ENCODE assay signal across 9 mouse cellular contexts in the genomic region with DNA sequence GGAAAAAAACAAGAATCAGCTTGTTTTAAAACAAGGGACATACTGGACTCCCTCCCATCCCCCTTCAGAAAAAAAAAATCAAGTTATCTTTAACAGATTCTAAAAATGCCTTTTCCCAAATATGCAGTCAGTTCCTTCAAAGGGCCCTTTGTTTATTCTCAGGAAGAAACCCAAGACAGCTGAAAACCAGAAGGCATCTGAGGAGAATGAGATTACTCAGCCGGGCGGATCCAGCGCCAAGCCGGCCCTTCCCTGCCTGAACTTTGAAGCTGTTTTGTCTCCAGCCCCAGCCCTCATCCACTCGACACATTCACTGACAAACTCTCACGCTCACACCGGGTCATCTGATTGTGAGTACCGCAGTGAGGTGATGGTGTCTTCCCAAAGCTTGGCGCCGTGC.
A peak's percentile ranks its signal among the peaks of the same experiment; 100 is the strongest.
DNase-seq lines count a peak whose midpoint lies in the region; ATAC-seq and TF ChIP-seq lines count a peak whose summit lies in the region.
"Had no signal": no experiment of that assay in that cellular context is flagged by ENCODE, and none has a peak within 500 bp of the region (broad histone marks: within the 10 kb centered on the region; RNA-seq: fewer than 3 reads in every experiment).

No protein-coding gene starts in this region.

- H3K4me1 ChIP-seq in forebrain, embryonic 10.5 days = peaks cover 60% of the 10 kb centered on the region
- H3K4me1 ChIP-seq in heart, embryonic 16.5 days (ENCODE audit: control insufficient read depth, insufficient read depth, low read length) = peaks cover 55% of the 10 kb centered on the region
- peaks cover 25% of the 10 kb centered on the region for H3K4me1 ChIP-seq in kidney, postnatal 0 days (replicated peaks; ENCODE audit: insufficient read depth, low read length)
- peaks cover 23% of the 10 kb centered on the region for H3K4me1 ChIP-seq in midbrain, embryonic 16.5 days (ENCODE audit: control insufficient read depth, insufficient read depth, low read length)
- H3K4me1 ChIP-seq: liver, embryonic 15.5 days had no signal

- no peak for ATAC-seq in heart, embryonic 16.5 days (replicated peaks; ENCODE audit: extremely low read depth, insufficient read depth, low FRiP score)
- ATAC-seq in kidney, postnatal 0 days (replicated peaks; ENCODE audit: low FRiP score, low read depth) = no peak
- no peak for ATAC-seq in midbrain, embryonic 16.5 days
- no peak for ATAC-seq in megakaryocyte-erythroid progenitor cell, adult 5-6 weeks (replicated peaks; ENCODE audit: low FRiP score, low TSS enrichment, poor library complexity, severe bottlenecking)

- no peak overlapping the region for H3K4me2 ChIP-seq in heart, embryonic 16.5 days (ENCODE audit: low read depth, low read length)
- H3K4me2 ChIP-seq in kidney, postnatal 0 days (ENCODE audit: low read length) = no peak overlapping the region
- H3K4me2 ChIP-seq in midbrain, embryonic 16.5 days (ENCODE audit: low read length) = no peak overlapping the region
- H3K4me2 ChIP-seq: liver, embryonic 15.5 days had no signal

- TF ChIP-seq CTCF in kidney, postnatal 0 days (IDR thresholded peaks at IDR 0.05; ENCODE audit: low read depth) = no peak

- WGBS in forebrain, embryonic 10.5 days = 23% methylated on average over 10 of the region's 10 CpGs
- WGBS in heart, embryonic 16.5 days = 13% methylated on average over 10 of the region's 10 CpGs
- 16% methylated on average over 10 of the region's 10 CpGs for WGBS in kidney, postnatal 0 days
- 12% methylated on average over 10 of the region's 10 CpGs for WGBS in midbrain, embryonic 16.5 days

- H3K27me3 ChIP-seq in forebrain, embryonic 10.5 days (ENCODE audit: poor library complexity, severe bottlenecking) = no peaks in the 10 kb centered on the region
- H3K27me3 ChIP-seq in heart, embryonic 16.5 days (ENCODE audit: control insufficient read depth, insufficient read depth, low read length) = no peaks in the 10 kb centered on the region
- H3K27me3 ChIP-seq in kidney, postnatal 0 days (ENCODE audit: insufficient read depth, low read length) = no peaks in the 10 kb centered on the region
- H3K27me3 ChIP-seq in midbrain, embryonic 16.5 days (ENCODE audit: control insufficient read depth, insufficient read depth, low read depth, low read length) = no peaks in the 10 kb centered on the region
- H3K27me3 ChIP-seq: liver, embryonic 15.5 days had no signal

- H3K36me3 ChIP-seq in forebrain, embryonic 10.5 days (replicated peaks) = peaks cover 5% of the 10 kb centered on the region
- H3K36me3 ChIP-seq in heart, embryonic 16.5 days (ENCODE audit: control insufficient read depth, insufficient read depth) = no peaks in the 10 kb centered on the region
- no peaks in the 10 kb centered on the region for H3K36me3 ChIP-seq in kidney, postnatal 0 days (ENCODE audit: insufficient read depth, low read length)
- peaks cover 7% of the 10 kb centered on the region for H3K36me3 ChIP-seq in midbrain, embryonic 16.5 days (ENCODE audit: control insufficient read depth, insufficient read depth, low read length)
- H3K36me3 ChIP-seq: liver, embryonic 15.5 days had no signal

- DNase-seq in urinary bladder, postnatal 25 days (ENCODE audit: low spot score) = peak; percentile 56
- DNase-seq in urinary bladder, postnatal 10 days (ENCODE audit: low spot score) = no peak
- no peak for DNase-seq in forebrain, embryonic 10.5 days (ENCODE audit: extremely low spot score, low spot score)
- DNase-seq in kidney, postnatal 0 days (ENCODE audit: low spot score) = peak; percentile 88
- no peak for DNase-seq in spleen, adult 18-20 months

- H3K9me3 ChIP-seq in forebrain, embryonic 10.5 days = no peaks in the 10 kb centered on the region
- H3K9me3 ChIP-seq in heart, embryonic 16.5 days (replicated peaks; ENCODE audit: control insufficient read depth, low read length) = no peaks in the 10 kb centered on the region
- H3K9me3 ChIP-seq in kidney, postnatal 0 days (replicated peaks; ENCODE audit: low read length) = no peaks in the 10 kb centered on the region
- no peaks in the 10 kb centered on the region for H3K9me3 ChIP-seq in midbrain, embryonic 16.5 days (replicated peaks; ENCODE audit: control insufficient read depth, low read length, poor library complexity, severe bottlenecking)
- H3K9me3 ChIP-seq: liver, embryonic 15.5 days had no signal

- peak overlapping the region; percentile 78 for H3K27ac ChIP-seq in forebrain, embryonic 10.5 days
- peak overlapping the region; percentile 75 for H3K27ac ChIP-seq in heart, embryonic 16.5 days (ENCODE audit: low read length)
- peak overlapping the region; percentile 43 for H3K27ac ChIP-seq in kidney, postnatal 0 days
- H3K27ac ChIP-seq in midbrain, embryonic 16.5 days (ENCODE audit: low read length) = peak overlapping the region; percentile 54
- H3K27ac ChIP-seq: liver, embryonic 15.5 days had no signal

- H3K4me3 ChIP-seq in forebrain, embryonic 10.5 days = no peak overlapping the region
- no peak overlapping the region for H3K4me3 ChIP-seq in heart, embryonic 16.5 days (ENCODE audit: low read length)
- no peak overlapping the region for H3K4me3 ChIP-seq in kidney, postnatal 0 days (replicated peaks; ENCODE audit: low read depth, low read length)
- H3K4me3 ChIP-seq in midbrain, embryonic 16.5 days (ENCODE audit: low read depth, low read length) = no peak overlapping the region
- H3K4me3 ChIP-seq: liver, embryonic 15.5 days had no signal

- H3K9ac ChIP-seq in heart, embryonic 16.5 days (ENCODE audit: low read length) = no peak overlapping the region
- no peak overlapping the region for H3K9ac ChIP-seq in kidney, postnatal 0 days (ENCODE audit: low read depth, low read length)
- H3K9ac ChIP-seq in midbrain, embryonic 16.5 days (ENCODE audit: low read depth, low read length) = no peak overlapping the region
- H3K9ac ChIP-seq: liver, embryonic 15.5 days had no signal

Comparison
In these comparisons a context has a peak if more than half of its experiments do, and no peak if none do; other contexts are left out.
1. DNase-seq: peak in urinary bladder, postnatal 25 days (single experiment) and kidney, postnatal 0 days (single experiment); none in urinary bladder, postnatal 10 days (single experiment), forebrain, embryonic 10.5 days (single experiment) and spleen, adult 18-20 months (0 of 2).
2. Peak in every context shown above with its lines, with median percentiles within 50 percentile points of each other: H3K27ac ChIP-seq.